Mouse (Mus musculus) heart, postnatal 0 days (tissue): ENCODE results near the gene Dyrk4.

Experiments used
- CTCF ChIP-seq: IDR thresholded peaks from 2 replicates; pipeline ENCODE4 v1.5.1; 2016; ENCODE audit warnings: antibody characterized with exemption, control low read depth, low read depth
- EP300 ChIP-seq: IDR thresholded peaks from 2 replicates; pipeline ENCODE4 v1.6.1; 2016; ENCODE audit warnings: antibody characterized with exemption, low read depth

DNA sequence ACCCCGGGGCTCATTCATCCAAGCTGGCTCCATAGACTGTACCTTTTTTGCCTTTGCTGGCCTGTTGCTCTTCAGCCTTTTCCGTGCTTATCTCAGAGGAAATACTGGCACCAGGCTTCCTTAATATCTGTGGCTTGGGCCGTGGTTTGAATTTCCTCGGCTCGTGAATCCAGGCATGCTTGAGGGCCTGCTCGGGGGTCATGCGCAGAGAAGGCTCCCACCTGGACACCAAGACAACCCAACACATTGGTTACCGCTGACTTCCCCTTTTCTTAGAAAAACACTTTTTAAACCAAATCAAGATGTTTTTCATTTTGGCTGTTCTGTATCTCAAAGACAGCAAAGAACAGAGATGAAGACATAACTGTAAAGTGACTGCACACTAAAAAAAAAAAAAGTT, 44.5 kb downstream of the Dyrk4 start:
- TF ChIP-seq CTCF = no peak
- TF ChIP-seq EP300 = no peak
